Mouse (Mus musculus) adrenal gland (tissue): ENCODE measurements around the gene Ppfia1.

ENCODE experiments used
- intact Hi-C: fragments of 180-260 bp; cut with DNase I; formaldehyde crosslinking; loops from one replicate; pipeline ENCODE4 v1.15.1; 2025
- long read RNA-seq, 2 experiments: library from polyadenylated mRNA; unstranded; transcript quantifications; one replicate each; pipeline ENCODE4 v2.0.0; 2020; ENCODE audit warnings: borderline replicate concordance in 1 of 2; ENCODE audit not compliant: insufficient replicate concordance in 1 of 2

Ppfia1 gene
- long read RNA-seq, experiment 1, partial matches to known transcripts, result 1 of 6 reads
- long read RNA-seq, experiment 1, other reads (novel, unspliced or antisense), result 4 of 6 reads
- long read RNA-seq, experiment 2, partial matches to known transcripts, result 1 of 6 reads
- long read RNA-seq, experiment 2, other reads (novel, unspliced or antisense), result 5 of 6 reads

DNA sequence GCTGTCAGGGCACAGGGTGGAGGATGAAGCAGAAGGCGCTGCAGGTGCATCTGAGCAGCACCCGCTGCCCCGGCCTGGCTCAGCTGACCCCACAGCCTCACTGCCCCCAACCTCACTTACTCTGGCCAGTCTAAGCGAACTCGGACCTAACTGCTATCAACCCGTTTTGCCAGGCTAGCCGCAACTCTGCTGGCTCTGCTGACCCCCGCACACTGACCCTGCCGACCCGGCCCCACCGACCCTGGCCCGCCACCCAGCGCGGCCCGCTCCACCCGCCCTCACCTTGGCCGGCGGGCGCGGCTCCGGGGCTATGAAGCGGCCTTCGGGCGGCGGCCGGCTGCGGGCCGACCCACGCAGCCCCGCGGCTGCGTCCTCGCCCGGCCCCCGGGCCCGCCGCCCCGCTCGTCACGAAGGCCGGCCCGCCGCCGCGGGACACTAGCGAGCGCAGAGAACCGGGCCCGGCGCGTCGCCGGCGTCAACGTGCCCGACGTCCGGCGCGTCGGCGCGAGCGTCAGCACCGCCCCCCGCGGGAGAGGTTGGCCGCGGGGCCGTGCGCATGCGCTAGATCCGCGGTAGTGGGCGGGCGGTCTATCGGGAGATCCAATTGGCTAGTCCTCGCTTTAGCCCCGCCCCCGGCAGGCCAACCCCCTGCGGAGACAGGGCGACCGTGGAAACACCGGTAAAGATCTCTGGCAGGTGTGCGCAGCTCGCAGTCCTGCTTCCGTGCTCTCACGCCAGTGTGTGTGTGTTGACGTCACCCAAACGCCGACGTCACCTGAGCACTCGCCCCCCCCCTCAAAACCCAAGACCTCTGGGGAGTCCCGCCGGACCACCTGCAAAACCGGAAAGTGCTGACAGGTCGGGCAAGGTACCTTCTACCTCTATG lies at the start of gene Ppfia1:
TSS of gene Ppfia1 (minus strand) at position 493 of the 886 bp plus-strand sequence.
- intact Hi-C loops, result no loop called here

DNA sequence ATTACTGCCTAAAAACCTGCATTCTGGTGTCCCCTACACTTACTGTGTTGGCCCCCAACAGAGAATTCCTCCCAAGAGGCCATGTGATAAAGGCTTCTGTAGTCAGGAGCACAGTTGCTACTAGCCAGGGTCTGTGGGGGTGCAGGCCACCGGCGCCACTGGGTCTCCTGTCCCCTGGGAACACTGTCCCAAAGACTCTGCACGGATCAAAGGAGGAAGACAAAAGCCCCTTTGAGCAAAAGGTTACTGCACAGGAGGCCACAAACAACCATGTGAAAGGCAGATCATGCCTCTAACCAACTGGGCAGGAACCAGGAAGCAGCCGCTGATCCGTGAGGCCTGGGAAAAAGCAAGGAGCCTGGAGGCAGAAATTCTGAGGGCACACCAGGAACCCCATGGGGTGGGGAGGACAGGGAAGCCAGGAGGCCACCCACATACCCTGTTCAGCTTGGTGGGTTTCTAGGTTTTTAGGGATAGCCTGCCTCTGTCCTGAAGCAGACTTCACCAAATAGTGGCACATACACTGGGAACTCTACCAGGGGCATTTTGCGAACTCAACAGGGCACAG lies 46.9 kb upstream of the Ppfia1 start:
- intact Hi-C loops, result no loop called here

DNA sequence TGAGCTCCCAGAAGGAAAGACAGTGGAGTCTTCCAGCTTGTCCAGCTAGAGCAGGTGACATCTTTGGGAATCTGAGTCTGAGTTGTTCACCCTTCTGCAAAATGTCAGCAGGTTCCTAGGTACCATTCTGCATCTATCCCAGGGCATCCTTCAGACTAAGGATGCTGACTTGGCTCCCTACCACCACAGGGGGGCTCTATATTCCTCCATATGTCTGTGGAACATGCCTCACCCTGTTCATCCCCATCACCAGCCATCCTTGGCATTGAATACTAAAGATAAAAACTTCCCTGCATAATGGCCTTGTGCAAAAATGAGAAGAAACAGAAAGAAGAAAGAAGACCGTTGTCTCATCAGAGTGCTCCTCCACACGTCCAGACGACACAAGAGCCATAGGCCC lies 36.0 kb upstream of the Ppfia1 start:
- intact Hi-C loops, result loop anchor here (5.0 kb wide), 2 partner anchors 108 to 308 kb away; partner anchors contain the start of gene Fgf15

DNA sequence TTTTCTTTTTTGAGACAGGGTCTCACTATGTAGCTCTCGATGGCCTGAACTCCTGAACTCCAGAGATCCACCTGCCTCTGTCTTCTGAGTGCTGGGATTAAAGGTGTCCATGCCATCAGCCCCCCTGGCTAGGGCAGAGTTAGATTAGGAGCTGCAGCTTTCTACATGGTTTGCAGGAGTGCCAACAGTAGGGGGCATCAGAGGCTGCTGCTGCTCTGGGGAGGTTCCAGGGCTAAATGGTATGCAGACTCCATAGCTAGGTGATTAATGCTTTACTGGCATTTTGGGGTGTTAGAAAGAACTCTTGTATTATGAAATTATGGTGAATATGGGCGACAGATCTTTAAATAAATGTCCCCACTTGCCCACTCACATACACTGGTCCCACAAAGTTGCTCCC lies 33.8 kb upstream of the Ppfia1 start:
- intact Hi-C loops, result loop anchor here (1.0 to 5.0 kb wide), 3 partner anchors 110 to 310 kb away; partner anchors contain the start of gene Fgf15

DNA sequence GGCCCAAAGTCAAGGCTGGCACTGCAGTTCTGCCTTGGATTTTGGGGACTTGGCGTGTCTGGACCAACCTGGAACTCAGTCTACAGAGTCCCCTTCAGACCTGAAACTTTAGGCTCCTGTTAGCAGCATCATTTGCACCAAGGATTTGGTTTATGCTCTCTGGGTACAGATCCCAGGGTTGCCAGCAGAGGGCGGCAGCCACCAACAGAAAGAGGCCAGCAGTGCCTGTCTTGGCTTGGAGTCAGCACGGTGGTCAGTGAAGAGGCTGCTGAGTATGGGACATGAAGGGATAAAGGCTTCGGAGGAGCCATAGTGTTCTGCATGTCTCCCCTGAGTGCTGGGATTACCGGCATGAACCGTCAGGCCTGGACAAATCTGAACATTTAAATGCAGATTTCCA lies 32.1 kb upstream of the Ppfia1 start:
- intact Hi-C loops, result loop anchor here (5.0 kb wide), 2 partner anchors 112 to 312 kb away; partner anchors contain the start of gene Fgf15

DNA sequence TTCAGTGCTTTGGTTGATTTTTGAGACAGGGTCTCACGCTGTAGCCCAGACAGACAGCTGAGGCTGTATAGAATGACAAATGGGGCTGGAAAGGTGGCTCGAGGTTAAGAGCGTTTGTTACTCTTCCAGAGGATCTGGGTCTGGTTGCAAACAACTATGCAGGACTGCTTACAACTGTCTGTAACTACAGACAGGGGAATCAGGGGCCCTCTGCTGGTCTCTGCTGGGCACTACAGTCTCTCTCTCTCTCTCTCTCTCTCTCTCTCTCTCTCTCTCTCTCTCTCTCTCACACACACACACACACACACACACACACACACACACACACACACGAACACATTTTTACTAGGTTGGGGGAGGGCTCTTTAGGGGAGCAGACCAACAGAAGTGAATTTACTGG lies 30.1 kb upstream of the Ppfia1 start:
- intact Hi-C loops, result no loop called here

DNA sequence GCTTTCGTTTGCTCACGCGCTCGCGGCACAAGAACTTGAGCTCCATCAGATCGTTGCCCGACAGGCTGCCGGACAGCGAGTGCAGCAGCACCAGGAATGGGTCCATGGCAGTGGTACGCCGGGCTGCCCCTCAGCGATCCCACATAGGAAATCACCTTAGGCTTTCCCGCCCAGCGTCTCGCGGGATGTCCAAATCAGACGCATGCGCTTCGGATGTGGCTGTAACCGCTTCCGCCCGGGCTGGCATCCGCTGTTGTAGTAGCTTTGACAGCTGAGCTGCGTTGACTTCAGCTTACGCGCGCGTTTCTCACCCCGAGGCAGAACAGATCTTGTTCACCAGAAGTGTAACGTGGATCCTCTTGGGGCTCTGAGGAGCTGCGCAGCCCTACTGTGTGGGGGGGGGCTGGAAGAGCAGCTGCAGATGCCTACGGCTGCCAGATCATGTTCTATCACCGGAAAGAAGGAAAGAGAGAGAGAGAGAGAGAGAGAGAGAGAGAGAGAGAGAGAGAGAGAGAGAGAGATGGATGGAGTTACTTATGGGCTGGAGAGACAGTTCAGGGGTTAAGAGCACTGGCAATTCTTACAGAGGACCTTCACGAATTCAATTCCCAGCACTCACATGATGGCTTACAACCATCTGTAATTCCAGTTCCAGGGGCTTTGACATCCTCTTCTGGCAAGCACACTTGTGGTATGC lies 28.9 kb upstream of the Ppfia1 start, which contains the start of gene Fadd:
TSS of gene Fadd (minus strand) at position 180 of the 697 bp plus-strand sequence.
- intact Hi-C loops, result no loop called here

DNA sequence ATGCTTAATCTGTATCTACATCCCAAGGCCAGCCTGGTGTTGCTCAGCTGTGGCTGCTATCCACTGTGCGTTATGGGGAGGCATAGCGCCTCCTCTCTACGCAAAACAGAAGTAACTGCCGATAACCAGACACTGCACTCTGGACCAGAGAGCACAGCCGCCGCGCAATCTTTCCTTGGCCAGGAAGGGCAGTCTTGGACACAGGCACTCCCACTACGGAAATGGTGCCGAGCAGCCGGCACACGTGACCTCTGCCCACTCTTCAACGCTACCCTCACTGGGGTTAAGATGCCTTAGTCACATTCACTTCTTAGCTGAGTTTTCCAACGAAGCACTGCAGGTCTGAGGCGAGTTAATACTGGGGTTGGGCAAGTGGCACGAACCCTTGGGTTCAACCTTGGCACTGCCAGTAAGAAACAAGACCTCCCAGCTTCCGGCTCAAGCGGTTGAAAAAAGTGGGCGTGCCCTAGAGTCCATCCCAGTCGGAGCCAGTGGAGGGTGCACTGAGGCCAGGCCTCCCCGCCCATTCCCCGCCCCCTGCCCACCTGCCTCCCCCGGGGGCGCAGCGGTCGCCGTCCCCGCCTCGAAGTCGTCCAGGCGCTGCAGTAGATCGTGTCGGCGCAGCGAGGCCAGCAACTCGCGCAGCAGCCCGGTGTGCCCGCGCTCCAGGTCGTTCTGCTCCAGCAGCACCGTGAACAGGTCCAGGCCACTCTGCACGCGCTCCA lies 28.2 kb upstream of the Ppfia1 start:
- intact Hi-C loops, result no loop called here

DNA sequence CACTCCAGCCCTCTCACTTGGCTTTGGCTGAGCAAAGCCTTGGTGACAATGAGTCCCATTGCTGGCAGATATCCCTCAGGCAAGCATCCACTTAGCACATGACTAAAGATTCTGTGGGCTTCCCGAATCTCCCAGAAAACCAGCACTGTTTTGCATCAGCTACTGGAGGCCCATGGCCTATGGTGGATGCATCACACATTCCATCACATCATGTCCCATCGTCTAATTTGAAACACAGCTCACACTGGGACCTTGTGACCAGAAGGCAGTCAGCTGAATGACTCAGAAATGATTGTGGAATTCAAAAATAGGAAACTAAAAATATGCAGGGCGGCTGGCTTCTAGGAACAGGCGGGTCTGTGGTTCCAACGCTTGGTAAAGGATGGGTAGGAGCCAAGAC lies 24.3 kb upstream of the Ppfia1 start:
- intact Hi-C loops, result no loop called here

DNA sequence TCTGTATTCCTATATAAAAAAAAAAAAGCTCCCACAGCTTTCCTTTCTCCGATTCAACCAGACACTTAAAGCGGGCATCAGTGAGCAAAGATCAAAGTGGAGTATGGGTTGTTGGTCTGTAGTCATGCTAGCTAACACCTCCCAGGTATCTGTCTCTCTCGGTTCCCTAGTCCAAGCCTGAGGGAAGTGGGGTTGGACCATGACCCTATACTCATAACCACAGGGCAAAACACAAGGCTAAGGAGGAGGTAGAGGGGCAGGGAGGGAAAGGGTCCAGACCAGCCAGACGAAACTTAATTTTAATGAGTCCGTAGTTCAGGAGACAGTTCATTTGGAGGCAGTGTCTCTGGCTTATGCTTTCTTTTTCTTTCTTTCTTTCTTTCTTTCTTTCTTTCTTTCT lies 18.7 kb upstream of the Ppfia1 start:
- intact Hi-C loops, result no loop called here

DNA sequence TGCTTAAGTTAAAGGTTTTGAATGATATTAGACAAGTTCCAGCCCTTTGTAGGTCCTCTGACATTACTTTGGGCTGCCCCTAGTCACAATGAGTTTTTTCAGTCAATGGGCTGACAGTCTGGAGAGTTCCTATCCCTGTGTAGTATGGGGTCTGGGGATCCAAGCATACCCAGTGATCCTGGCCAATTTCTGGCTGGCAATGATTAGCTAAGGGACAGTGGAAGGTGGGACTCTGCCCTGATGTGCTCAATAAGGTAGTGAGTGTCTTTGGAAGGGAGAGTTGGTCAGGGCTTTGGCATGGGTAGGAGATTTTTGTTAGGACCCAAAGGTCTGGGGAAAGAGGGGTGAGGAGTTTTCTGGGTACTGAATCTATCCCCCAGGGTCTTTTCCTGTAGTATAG lies 18.1 kb upstream of the Ppfia1 start:
- intact Hi-C loops, result no loop called here

DNA sequence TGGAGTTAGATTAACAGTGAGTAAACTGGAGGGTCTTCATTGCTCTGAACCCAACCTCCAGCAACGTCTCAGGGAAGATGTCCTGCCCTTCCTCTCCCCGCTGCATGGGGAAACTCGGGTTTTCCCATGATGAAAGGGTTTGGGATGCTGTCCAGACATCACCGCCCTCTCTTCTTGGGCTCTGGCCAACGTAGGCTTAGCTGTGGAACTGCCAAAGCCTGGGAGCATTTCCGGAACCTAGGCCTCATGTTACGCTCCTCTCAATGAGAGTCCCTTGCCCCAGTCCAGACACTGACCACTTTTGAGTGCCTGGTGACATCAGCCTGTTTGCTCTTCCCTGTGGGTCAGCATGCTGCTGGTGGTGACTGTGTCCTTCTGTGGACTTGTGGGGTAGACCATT lies 15.9 kb upstream of the Ppfia1 start:
- intact Hi-C loops, result no loop called here

DNA sequence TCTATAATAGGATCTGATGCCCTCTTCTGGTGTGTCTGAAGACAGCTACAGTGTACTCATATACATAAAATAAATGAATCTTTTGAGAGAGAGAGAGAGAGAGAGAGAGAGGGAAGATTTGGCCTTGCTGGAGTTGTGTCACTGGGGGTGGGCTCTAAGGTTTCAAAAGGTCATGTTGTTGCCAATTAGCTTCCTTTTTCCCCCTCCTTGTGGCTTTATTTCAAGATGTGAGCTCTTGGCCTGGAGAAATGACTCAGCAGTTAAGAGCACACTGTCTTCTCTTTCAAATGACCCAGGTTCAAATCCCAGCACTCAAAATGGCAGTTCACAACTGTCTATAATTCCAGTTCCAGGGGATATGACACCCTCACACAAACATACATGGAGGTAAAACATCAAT lies 14.6 kb upstream of the Ppfia1 start:
- intact Hi-C loops, result no loop called here

DNA sequence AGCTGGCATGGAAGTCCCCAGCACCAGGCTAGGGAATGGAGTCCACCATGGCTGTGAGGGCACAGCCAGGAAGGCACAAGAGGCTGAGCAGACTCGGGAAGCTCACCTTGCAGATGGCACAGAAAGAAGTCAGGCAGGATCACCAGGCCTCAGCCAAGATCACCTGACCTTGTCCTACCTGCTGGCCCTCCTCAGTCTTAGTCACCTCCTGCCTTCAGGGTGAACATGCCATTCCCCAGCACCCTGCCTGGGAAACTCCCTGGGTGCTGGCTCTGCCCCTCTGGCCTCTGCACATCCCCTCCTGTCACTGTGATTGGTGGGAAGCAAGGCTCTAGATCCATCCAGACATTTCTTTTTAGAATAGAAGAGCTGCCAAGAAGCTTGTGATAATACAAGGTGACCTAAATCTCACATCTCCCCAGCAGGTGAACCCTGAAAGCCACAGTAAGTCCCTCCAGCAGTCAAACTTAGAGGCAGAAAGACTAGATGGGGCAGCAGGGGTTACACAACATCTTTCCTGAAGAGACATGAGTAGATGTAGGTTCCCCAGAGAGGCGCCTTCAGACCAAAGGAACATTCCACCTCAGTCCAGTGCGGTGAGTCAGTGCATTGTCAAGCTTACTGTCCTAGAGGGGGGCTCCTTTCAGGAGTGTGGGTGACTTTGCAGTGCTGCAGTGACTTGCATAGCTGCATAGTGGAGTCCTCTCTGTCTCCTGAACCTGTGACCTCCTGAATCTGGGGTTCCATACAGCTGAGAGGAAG lies 13.6 kb upstream of the Ppfia1 start:
- intact Hi-C loops, result no loop called here

DNA sequence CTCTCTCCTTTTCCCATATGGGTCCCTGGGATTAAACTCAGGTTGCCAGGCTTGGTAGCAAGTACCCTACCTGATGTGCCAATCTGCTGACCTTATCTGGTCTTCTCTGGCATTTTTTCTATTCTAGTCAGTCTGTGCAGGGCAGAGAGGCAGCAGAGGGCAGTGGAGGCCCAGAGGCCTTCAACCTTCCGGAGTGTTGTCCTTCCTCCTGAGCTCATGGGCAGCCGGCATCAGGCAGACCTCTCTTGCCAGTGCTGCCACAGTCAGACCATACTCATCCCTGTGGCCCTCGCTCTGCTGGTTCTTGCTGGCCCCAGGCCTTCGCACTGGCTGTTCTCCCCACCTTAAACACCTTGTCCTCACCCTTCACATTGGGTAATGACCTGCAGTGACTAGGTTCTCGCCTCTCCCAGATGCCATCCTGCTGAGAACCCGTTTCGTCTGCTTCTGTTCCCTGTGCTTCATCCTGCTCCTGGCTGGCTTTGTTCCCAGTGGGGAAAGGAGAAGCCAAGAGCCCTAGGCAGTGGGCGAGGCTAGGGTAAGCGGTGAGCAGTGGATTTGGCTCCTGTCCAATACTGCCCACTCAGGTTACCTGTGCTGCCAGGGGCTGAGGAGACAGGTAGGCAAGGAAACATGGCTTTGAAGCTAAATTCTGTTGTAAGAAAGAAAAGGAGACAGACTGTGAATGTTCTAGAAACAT lies 10.1 kb upstream of the Ppfia1 start:
- intact Hi-C loops, result loop anchor here (5.0 kb wide), 1 partner anchor 56 kb away; no protein-coding TSS in a partner anchor

DNA sequence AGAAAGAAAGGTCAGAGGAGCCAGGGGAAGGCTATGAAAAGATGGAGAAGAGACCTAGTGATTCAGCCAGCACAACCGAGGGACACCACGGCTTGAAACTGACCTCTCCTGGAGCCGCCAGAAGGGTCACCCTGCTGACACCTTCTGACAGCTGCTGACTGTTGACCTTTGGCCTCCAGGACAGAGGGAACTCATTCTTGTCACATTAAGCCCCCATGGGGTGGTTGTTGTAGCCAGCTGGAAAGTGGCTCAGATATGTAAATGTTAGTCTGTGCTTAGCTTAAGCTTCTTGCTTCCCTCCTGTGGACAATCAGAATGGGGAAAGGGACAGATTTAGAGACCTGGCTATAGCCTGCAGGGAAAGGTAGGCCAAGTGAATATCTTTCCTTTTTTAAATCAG lies 8.5 kb upstream of the Ppfia1 start:
- intact Hi-C loops, result loop anchor here (5.0 kb wide), 1 partner anchor 55 kb away; no protein-coding TSS in a partner anchor

DNA sequence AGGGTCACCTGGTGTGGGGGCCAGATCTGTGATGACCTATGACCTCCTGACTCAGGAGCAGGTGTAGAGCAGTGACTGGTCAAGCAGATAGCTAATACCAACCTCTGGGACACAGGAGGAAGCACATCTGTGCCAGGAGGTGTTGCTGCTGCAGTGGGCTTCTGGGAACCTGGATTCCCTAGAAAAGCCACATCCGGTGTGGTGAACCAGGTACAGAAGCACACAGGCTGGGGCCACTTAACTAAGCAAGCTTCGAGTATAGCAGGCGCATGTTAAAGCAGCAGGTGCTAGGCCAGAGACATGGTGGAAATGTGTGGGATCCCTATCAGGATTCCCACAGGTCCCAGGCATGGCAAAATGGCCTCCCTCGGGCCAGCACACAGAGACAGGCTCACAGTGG lies 7.1 kb upstream of the Ppfia1 start:
- intact Hi-C loops, result loop anchor here (5.0 kb wide), 1 partner anchor 53 kb away; no protein-coding TSS in a partner anchor

DNA sequence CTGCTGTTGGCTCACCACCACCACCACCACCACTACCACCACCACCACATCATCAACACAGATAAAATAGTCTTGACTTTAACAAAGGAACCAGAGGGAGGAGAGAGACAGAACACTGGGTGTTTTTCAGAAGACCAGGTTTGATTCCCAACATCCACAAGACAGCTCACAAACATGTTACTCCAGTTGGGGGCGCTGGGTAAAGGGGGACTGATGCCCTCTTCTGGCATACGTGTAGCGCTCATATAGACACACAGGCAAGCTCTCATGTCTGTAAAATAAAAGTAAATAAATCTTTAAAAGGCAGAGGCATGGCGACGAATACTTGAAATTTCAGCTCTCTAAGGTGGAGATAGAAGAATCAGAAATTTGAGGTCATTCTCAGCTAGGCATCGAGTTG lies 5.0 kb upstream of the Ppfia1 start:
- intact Hi-C loops, result no loop called here

DNA sequence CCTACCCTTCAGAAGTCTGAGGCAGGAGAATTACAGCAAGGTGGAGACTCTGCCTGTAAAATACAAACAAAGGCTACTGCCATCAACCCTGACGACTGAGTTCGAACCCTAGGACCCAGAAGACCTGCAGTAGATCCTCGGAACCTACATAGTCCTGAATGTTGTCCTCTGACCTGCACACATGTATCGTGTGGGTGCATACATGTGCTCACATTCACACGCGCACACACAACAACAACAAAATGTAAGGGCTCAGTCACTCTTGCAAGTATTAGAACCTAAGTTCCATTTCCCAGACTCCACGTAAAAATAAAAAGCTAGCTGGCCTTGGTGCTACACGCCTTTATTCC lies 569 bp upstream of the Ppfia1 start:
- intact Hi-C loops, result no loop called here
